Mouse (Mus musculus): ENCODE measurements at regions not wholly inside any gene's neighbourhood (a gene's known extent, or its start where the extent isn't known, plus 50 kb on each side); places are given as distances from the start of the nearest gene placed in this dataset.

- TF ChIP-seq CTCF (IDR thresholded peaks at IDR 0.05): no peak
- TF ChIP-seq EP300 (IDR thresholded peaks at IDR 0.05): no peak
These were observed 326.2 kb downstream of the Rnd3 start for GRCm38 (mm10) chr2:50822738-50823137.

Measured in lung, postnatal 0 days (tissue).